Mouse (Mus musculus): ENCODE measurements around the gene Frat2.
A peak's percentile ranks its signal among the peaks of the same experiment; 100 is the strongest.

GRCm38 (mm10) chr19:41844345-41844744 lies 3.6 kb downstream of the Frat2 start:
- peak; percentile 50 for TF ChIP-seq CTCF (IDR thresholded peaks at IDR 0.05; ENCODE audit: low read depth, low read length)
- no peak for TF ChIP-seq POLR2A (IDR thresholded peaks at IDR 0.05; ENCODE audit: insufficient read depth, low read length)
